Mouse (Mus musculus) monocyte, adult 5-6 weeks (primary cell): ENCODE data around the gene Olfr502. TPM values are rescaled to one million over a fixed set of nuclear protein-coding genes. Genes with fewer than 3 reads are reported as not detected.
"Not testable (repeated sequence)": the region's sequence is repeated elsewhere in the genome, so short reads cannot be mapped to it uniquely, and the experiment has no call there.

Experiments
- ATAC-seq: fragments of 153-309, 156-312 bp; replicated peaks from 2 replicates; pipeline ENCODE4 v1.8.0; 2017; ENCODE audit warnings: mild to moderate bottlenecking; ENCODE audit not compliant: low TSS enrichment, insufficient number of reproducible peaks, severe bottlenecking, poor library complexity, low FRiP score
- total RNA-seq: library from RNA; stranded (forward); fragments of 200-1000, 200-491, 200-594 nt; gene quantifications from 3 replicates; pipeline ENCODE4 v1.2.3, GENCODE M21; 2017

Olfr502 gene
- not detected in 3 replicates for total RNA-seq

DNA sequence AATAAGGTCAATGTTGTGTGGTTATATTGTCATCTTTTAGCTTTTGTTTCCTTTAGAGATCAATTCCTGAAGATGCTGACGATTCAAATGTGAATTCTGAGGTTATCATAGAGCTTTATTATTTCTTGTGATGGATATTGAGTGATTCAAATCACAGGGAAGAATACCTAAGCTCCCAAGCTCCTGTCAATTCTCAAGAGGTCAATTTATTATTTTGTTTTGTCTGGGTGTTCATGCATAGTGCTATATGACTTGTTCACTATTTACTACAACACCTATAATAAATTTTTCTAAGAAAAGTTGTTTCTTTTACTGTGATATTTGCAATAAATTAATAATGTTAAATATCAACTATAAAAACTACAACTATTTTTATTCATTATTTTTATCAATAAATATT lies at the start of gene Olfr502:
Olfr502 (minus strand) TSS at position 101 of the 400 bp plus-strand sequence.
- ATAC-seq, result no peak

DNA sequence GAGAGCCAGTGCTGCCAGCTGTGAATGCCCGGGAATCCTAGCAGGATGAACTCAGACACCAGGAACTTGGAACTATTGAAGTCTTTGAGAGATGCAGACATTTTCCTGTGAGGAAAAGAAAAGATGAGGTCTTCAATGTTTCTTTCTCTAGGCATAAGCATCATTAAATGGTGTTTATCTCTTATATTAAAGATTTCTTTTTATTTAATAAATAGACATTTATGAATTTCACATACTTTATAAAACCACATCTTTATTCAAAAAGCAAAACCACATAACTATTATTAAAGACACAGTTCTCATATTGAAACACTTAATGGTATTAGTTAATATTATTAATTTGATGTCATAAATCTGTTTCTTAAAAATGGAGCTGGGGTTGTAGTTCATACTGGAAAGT lies 40.8 kb upstream of the Olfr502 start, which contains the start of gene Olfr504:
Olfr504 (minus strand) TSS at position 101 of the 400 bp plus-strand sequence.
- ATAC-seq, result no peak

DNA sequence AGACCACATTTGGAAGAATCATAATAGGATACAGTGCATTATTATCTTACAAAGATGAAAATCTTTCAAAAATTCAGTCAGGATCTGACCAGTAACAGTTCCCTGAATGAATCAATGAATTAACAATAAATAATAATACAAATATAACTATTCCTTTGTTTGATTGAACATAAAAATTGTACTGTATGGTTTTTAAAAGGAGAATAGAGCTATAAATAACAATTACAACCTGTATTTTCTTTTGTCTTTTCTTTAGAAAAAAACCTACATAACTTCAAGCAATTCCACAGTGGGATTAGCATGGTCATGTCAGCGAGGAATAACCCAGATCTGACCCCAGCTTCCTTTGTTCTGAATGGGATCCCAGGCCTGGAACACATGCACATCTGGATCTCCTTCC lies 19.4 kb upstream of the Olfr502 start, which contains the start of gene Olfr503:
Olfr503 (plus strand) TSS at position 301 of the 400 bp plus-strand sequence.
- ATAC-seq, result not testable (repeated sequence)

DNA sequence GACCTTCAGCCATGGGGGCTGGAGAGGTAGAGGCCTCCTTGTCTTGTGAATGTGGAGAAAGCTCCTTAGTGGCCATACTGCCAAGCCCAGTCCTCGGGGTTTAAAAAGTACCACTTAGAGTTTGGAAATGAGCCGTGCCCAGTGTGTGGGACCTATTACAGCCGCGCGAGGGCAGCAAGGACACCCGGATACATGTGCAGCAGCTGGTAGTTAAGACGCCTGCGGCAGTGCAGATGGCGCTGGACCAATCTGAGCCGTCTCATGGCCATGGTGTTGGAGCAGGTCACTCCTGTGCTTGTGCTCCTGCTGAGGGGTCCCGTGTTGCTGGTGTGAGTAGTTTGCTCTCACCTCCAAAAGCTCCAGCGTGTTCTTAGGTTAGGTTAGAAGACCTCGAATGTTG lies 17.6 kb upstream of the Olfr502 start:
- ATAC-seq, result no peak

Other genes starting within 250 kb of the Olfr502 start
- gene Olfr490, start 236.1 kb downstream of the Olfr502 start, total RNA-seq, result not detected in 3 replicates
- gene Olfr491, start 211.6 kb downstream of the Olfr502 start, total RNA-seq, result not detected in 3 replicates
- gene Olfr492, start 201.4 kb downstream of the Olfr502 start, total RNA-seq, result not detected in 3 replicates
- not detected in 3 replicates for gene Olfr493, start 178.1 kb downstream of the Olfr502 start, total RNA-seq
- not detected in 3 replicates for gene Olfr494, start 159.7 kb downstream of the Olfr502 start, total RNA-seq
- not detected in 3 replicates for gene Olfr495, start 131.9 kb downstream of the Olfr502 start, total RNA-seq
- not detected in 3 replicates for gene Olfr497, start 104.6 kb downstream of the Olfr502 start, total RNA-seq
- gene Olfr498, start 59.7 kb downstream of the Olfr502 start, total RNA-seq, result not detected in 3 replicates
- gene Olfr503, start 19.5 kb upstream of the Olfr502 start, total RNA-seq, result not detected in 3 replicates
- not detected in 3 replicates for gene Olfr504, start 40.7 kb upstream of the Olfr502 start, total RNA-seq
- gene Olfr506, start 85.7 kb upstream of the Olfr502 start, total RNA-seq, result not detected in 3 replicates
- not detected in 3 replicates for gene Olfr507, start 96.7 kb upstream of the Olfr502 start, total RNA-seq
- gene Olfr508, start 104.9 kb upstream of the Olfr502 start, total RNA-seq, result not detected in 3 replicates
- not detected in 3 replicates for gene Olfr509, start 126.8 kb upstream of the Olfr502 start, total RNA-seq
- not detected in 3 replicates for gene Olfr510, start 141.4 kb upstream of the Olfr502 start, total RNA-seq
- gene Olfr512, start 188.3 kb upstream of the Olfr502 start, total RNA-seq, result 0.96 TPM in 1 of 3 replicates, not detected in the others
- gene Olfr513, start 225.9 kb upstream of the Olfr502 start, total RNA-seq, result not detected in 3 replicates